ENCODE assay signal across 27 mouse cellular contexts in the genomic region with DNA sequence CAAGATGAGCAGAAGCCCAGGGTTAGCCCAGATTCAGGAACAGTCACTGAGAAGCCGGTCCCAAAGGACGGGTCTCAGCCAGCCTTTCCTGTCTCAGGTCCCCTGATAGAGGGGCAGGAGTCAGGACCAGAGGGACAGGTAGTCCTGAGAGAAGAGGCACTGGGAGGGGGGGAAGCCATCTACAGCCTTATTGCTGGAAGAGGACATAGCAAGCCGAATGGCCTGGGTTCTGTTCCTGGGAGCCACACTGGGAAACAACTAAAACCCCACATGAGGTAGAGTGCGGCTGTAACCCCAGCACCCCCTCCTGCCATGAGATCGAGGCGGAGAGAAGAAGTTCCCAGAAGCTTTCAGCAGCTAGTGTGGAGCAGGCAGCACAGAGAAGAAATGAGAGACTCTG. TPM values are rescaled to one million over a fixed set of nuclear protein-coding genes. Genes with fewer than 3 reads are reported as not detected.
DNase-seq lines count a peak whose midpoint lies in the region; ATAC-seq lines count a peak whose summit lies in the region.
"Had no signal": no experiment of that assay in that cellular context is flagged by ENCODE, and none has a peak within 500 bp of the region (broad histone marks: within the 10 kb centered on the region; RNA-seq: fewer than 3 reads in every experiment).

No protein-coding gene starts in this region.

- WGBS in hindbrain, embryonic 10.5 days = 94% methylated on average over 6 of the region's 6 CpGs
- WGBS in hindbrain, embryonic 13.5 days = 95% methylated on average over 6 of the region's 6 CpGs
- WGBS in neural tube, embryonic 15.5 days = 92% methylated on average over 6 of the region's 6 CpGs
- WGBS in limb, embryonic 15.5 days = 94% methylated on average over 6 of the region's 6 CpGs

- no peak overlapping the region for H3K4me2 ChIP-seq in hindbrain, embryonic 13.5 days
- no peak overlapping the region for H3K4me2 ChIP-seq in neural tube, embryonic 15.5 days
- no peak overlapping the region for H3K4me2 ChIP-seq in limb, embryonic 15.5 days
- H3K4me2 ChIP-seq: embryonic facial prominence, embryonic 13.5 days; heart, embryonic 15.5 days; lung, embryonic 15.5 days; midbrain, embryonic 12.5 days; stomach, embryonic 15.5 days had no signal

- H3K27ac ChIP-seq in hindbrain, embryonic 10.5 days = peak overlapping the region; percentile 73; the same call in 1 of the 2 replicates
- H3K27ac ChIP-seq in hindbrain, embryonic 13.5 days = no peak overlapping the region
- 0 out of 2 replicates have a peak overlapping the region, but pooled peaks have one; percentile 37 for H3K27ac ChIP-seq in neural tube, embryonic 15.5 days (replicated peaks)
- 0 out of 2 replicates have a peak overlapping the region, but pooled peaks have one; percentile 65 for H3K27ac ChIP-seq in limb, embryonic 15.5 days
- H3K27ac ChIP-seq: embryonic facial prominence, embryonic 13.5 days; heart, embryonic 15.5 days; macrophage; midbrain, embryonic 12.5 days had no signal

- no peaks in the 10 kb centered on the region for H3K9me3 ChIP-seq in hindbrain, embryonic 10.5 days
- H3K9me3 ChIP-seq in hindbrain, embryonic 13.5 days = no peaks in the 10 kb centered on the region
- H3K9me3 ChIP-seq in neural tube, embryonic 15.5 days (replicated peaks) = no peaks in the 10 kb centered on the region
- no peaks in the 10 kb centered on the region for H3K9me3 ChIP-seq in limb, embryonic 15.5 days
- H3K9me3 ChIP-seq: embryonic facial prominence, embryonic 13.5 days; heart, embryonic 15.5 days; lung, embryonic 15.5 days; midbrain, embryonic 12.5 days; stomach, embryonic 15.5 days had no signal

- peaks cover 54% of the 10 kb centered on the region for H3K4me1 ChIP-seq in hindbrain, embryonic 10.5 days (replicated peaks)
- H3K4me1 ChIP-seq in hindbrain, embryonic 13.5 days (replicated peaks) = peaks cover 26% of the 10 kb centered on the region
- H3K4me1 ChIP-seq in neural tube, embryonic 15.5 days = peaks cover 21% of the 10 kb centered on the region
- peaks cover 32% of the 10 kb centered on the region for H3K4me1 ChIP-seq in limb, embryonic 15.5 days

- H3K4me3 ChIP-seq in hindbrain, embryonic 10.5 days = no peak overlapping the region
- no peak overlapping the region for H3K4me3 ChIP-seq in hindbrain, embryonic 13.5 days
- H3K4me3 ChIP-seq in neural tube, embryonic 15.5 days (replicated peaks) = no peak overlapping the region
- H3K4me3 ChIP-seq in limb, embryonic 15.5 days = no peak overlapping the region
- H3K4me3 ChIP-seq: embryonic facial prominence, embryonic 13.5 days; heart, embryonic 15.5 days; lung, embryonic 15.5 days; midbrain, embryonic 12.5 days; stomach, embryonic 15.5 days had no signal

- DNase-seq in hindbrain, embryonic 10.5 days (ENCODE audit: low spot score) = no peak
- DNase-seq in neural tube, embryonic 10.5 days (ENCODE audit: extremely low spot score, low spot score) = no peak
- DNase-seq in right cerebral cortex, postnatal 10 days (ENCODE audit: low spot score in 2 of 2) = no peak
- DNase-seq: adrenal gland, adult 8-10 months; B cell, adult 2 months; cerebellum, adult 9-10 months; forebrain, postnatal 0 days; heart, postnatal 4 days; kidney, adult 2 months; kidney, postnatal 10 days; right cerebral cortex, postnatal 25 days had no signal

- no peaks in the 10 kb centered on the region for H3K27me3 ChIP-seq in hindbrain, embryonic 10.5 days (ENCODE audit: insufficient read depth, poor library complexity, severe bottlenecking)
- no peaks in the 10 kb centered on the region for H3K27me3 ChIP-seq in hindbrain, embryonic 13.5 days
- no peaks in the 10 kb centered on the region for H3K27me3 ChIP-seq in neural tube, embryonic 15.5 days (replicated peaks)
- H3K27me3 ChIP-seq in limb, embryonic 15.5 days = no peaks in the 10 kb centered on the region
- H3K27me3 ChIP-seq: embryonic facial prominence, embryonic 13.5 days; heart, embryonic 15.5 days; lung, embryonic 15.5 days; stomach, embryonic 15.5 days had no signal

- H3K9ac ChIP-seq in hindbrain, embryonic 13.5 days = no peak overlapping the region
- no peak overlapping the region for H3K9ac ChIP-seq in neural tube, embryonic 15.5 days (replicated peaks)
- no peak overlapping the region for H3K9ac ChIP-seq in limb, embryonic 15.5 days
- H3K9ac ChIP-seq: embryonic facial prominence, embryonic 13.5 days; forebrain, postnatal 0 days; heart, embryonic 15.5 days; lung, embryonic 15.5 days; stomach, embryonic 15.5 days had no signal

- H3K36me3 ChIP-seq in hindbrain, embryonic 10.5 days = no peaks in the 10 kb centered on the region
- no peaks in the 10 kb centered on the region for H3K36me3 ChIP-seq in hindbrain, embryonic 13.5 days
- no peaks in the 10 kb centered on the region for H3K36me3 ChIP-seq in neural tube, embryonic 15.5 days
- no peaks in the 10 kb centered on the region for H3K36me3 ChIP-seq in limb, embryonic 15.5 days
- H3K36me3 ChIP-seq: embryonic facial prominence, embryonic 13.5 days; heart, embryonic 15.5 days; lung, embryonic 15.5 days; midbrain, embryonic 12.5 days; stomach, embryonic 15.5 days had no signal

- no peak for ATAC-seq in hindbrain, embryonic 13.5 days (ENCODE audit: low FRiP score)
- no peak for ATAC-seq in neural tube, embryonic 15.5 days (ENCODE audit: low FRiP score)
- ATAC-seq in limb, embryonic 15.5 days (ENCODE audit: insufficient number of reproducible peaks, low FRiP score, low TSS enrichment, low read depth) = no peak
- no peak for ATAC-seq in inflammation-experienced regulatory T-cells, adult 6 months
- ATAC-seq: forebrain, postnatal 0 days; hindbrain, postnatal 0 days had no signal

RNA-seq across cellular contexts. Expression of gene Zdhhc19, which starts 17.9 kb away (rescaled TPM):
- polyA plus RNA-seq in hindbrain, embryonic 10.5 days (2016; fragmentation: Nextera tagmentation; extraction: Ambion mirVana) = not detected in 2 replicates
- polyA plus RNA-seq in hindbrain, embryonic 13.5 days (2015; fragmentation: Nextera tagmentation; extraction: Ambion mirVana) = 0.35 TPM in 1 of 2 replicates, not detected in the other
- polyA plus RNA-seq in neural tube, embryonic 15.5 days (2015; fragmentation: Nextera tagmentation; extraction: Ambion mirVana) = 0.20 TPM in 1 of 2 replicates, not detected in the other
- not detected in 2 replicates for polyA plus RNA-seq in limb, embryonic 15.5 days (2015; fragmentation: Nextera tagmentation; extraction: Ambion mirVana)
- under 1 TPM in 1 of 3 experiments, not detected in 2; 0.32 TPM for polyA plus RNA-seq in inflammation-experienced regulatory T-cells, adult 6 months (2017; shearing (Covaris generic))
- polyA plus RNA-seq: embryonic facial prominence, embryonic 13.5 days; forebrain, postnatal 0 days; heart, embryonic 15.5 days; limb, embryonic 11.5 days; lung, embryonic 15.5 days; macrophage; midbrain, embryonic 12.5 days; neural tube, embryonic 14.5 days; spleen, adult 2 months; thymus, postnatal 0 days; urinary bladder, adult 2 months had no signal

RNA-seq across cellular contexts. Expression of gene Slc51a, which starts 26.3 kb away (rescaled TPM):
- polyA plus RNA-seq in hindbrain, embryonic 10.5 days (2016; fragmentation: Nextera tagmentation; extraction: Ambion mirVana) = 0.20 and 0.44 TPM in 2 replicates
- 0.13 and 0.26 TPM in 2 replicates for polyA plus RNA-seq in hindbrain, embryonic 13.5 days (2015; fragmentation: Nextera tagmentation; extraction: Ambion mirVana)
- 0.13 and 7.8 TPM in 2 replicates for polyA plus RNA-seq in neural tube, embryonic 15.5 days (2015; fragmentation: Nextera tagmentation; extraction: Ambion mirVana)
- polyA plus RNA-seq in limb, embryonic 15.5 days (2015; fragmentation: Nextera tagmentation; extraction: Ambion mirVana) = 0.06 and 0.12 TPM in 2 replicates
- not detected for polyA plus RNA-seq in inflammation-experienced regulatory T-cells, adult 6 months (2017; shearing (Covaris generic))
- polyA plus RNA-seq: hindbrain, postnatal 0 days; spleen, adult 2 months; urinary bladder, adult 2 months had no signal
